Mouse (Mus musculus): ENCODE results near the gene Adar. TPM values are rescaled to one million over a fixed set of nuclear protein-coding genes. Genes with fewer than 3 reads are reported as not detected.

The Adar gene
- polyA plus RNA-seq, 1 experiment = 12.5 TPM

DNA sequence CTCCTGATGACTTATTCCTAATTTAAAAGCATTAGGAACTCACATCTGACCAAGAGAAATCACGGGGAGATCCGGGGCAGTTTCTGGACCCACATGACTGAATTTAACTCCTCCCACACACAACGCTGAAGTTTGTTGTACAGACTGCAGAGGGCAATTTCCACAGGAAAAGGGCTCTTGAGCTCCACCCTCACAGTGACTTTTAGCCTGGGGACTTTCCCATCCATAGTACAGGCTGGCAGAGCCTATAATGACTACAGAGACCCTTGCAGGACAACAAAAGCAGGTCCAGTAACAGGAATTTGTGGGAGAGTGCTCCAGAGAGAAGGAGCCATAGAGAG, 86.7 kb downstream of the Adar start:
- Histone ChIP-seq H3K27me3 (ENCODE audit: control insufficient read depth, insufficient read depth, insufficient read length) (no peaks in the 10 kb centered on the region), H3K4me3 (no peak overlapping the region), H3K4me2 (ENCODE audit: low read depth) (peak overlapping the region; percentile 36), H3K36me3 (ENCODE audit: control insufficient read depth, insufficient read depth) (no peaks in the 10 kb centered on the region), H3ac (ENCODE audit: control insufficient read depth, insufficient read length) (no peak overlapping the region), H3K79me2 (ENCODE audit: control insufficient read depth, insufficient read depth) (no peaks in the 10 kb centered on the region)
- TF ChIP-seq MYOG (IDR thresholded peaks at IDR 0.05; ENCODE audit: control insufficient read depth in 1 of 3, insufficient read depth in 1 of 3, insufficient read length in 2 of 3, low read depth in 2 of 3) = no peak
- TF ChIP-seq TCF12 (IDR thresholded peaks at IDR 0.05; ENCODE audit: insufficient read depth, poor library complexity, severe bottlenecking) = no peak
- TF ChIP-seq MYOD1 (IDR thresholded peaks at IDR 0.05; ENCODE audit: control insufficient read depth in 1 of 3, insufficient read length in 2 of 3, low read depth in 2 of 3) = no peak
- TF ChIP-seq USF1 (IDR thresholded peaks at IDR 0.05; ENCODE audit: low read depth) = peak; percentile 41

DNA sequence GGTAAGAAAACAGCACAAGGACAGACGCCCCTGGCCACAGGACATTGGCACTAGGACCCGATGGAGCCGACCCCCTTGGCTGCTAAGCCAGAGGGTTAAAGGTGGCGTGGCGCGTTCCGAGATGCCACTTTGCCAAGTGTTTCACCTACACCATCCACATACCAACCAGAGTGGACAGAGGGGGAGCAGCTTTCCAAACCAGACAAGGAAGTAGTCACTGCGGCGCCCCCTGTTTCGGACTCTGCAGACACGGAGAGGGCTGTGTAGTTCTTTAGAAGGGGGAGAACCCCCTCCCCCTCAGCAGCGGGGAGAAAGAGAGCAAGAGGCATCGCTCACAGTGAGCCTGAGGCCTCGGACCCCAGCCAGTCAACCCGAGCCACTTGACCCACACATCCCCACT, 88.1 kb downstream of the Adar start:
- Histone ChIP-seq H3K4me3 (no peak overlapping the region), H3ac (ENCODE audit: control insufficient read depth, insufficient read length) (no peak overlapping the region), H3K36me3 (ENCODE audit: control insufficient read depth, insufficient read depth) (no peaks in the 10 kb centered on the region)

More for the DNA sequence above, 88.1 kb downstream of the Adar start:
- Histone ChIP-seq H3K4me2 (ENCODE audit: low read depth) (no peak overlapping the region), H3K27me3 (ENCODE audit: control insufficient read depth, insufficient read depth, insufficient read length) (peaks cover 3% of the 10 kb centered on the region), H3K79me2 (ENCODE audit: control insufficient read depth, insufficient read depth) (no peaks in the 10 kb centered on the region)
- TF ChIP-seq TCF12 (IDR thresholded peaks at IDR 0.05; ENCODE audit: insufficient read depth, poor library complexity, severe bottlenecking) (no peak), REST (IDR thresholded peaks at IDR 0.05; ENCODE audit: insufficient read depth, insufficient read length) (no peak), POLR2AphosphoS2 (IDR thresholded peaks at IDR 0.05; ENCODE audit: insufficient read length, low read depth) (no peak), MAX (IDR thresholded peaks at IDR 0.05; ENCODE audit: low read depth) (no peak), MYOG (IDR thresholded peaks at IDR 0.05; ENCODE audit: control insufficient read depth in 1 of 3, insufficient read depth in 1 of 3, insufficient read length in 2 of 3, low read depth in 2 of 3) (no peak), MYOD1 (IDR thresholded peaks at IDR 0.05; ENCODE audit: control insufficient read depth in 1 of 3, insufficient read length in 2 of 3, low read depth in 2 of 3) (no peak)

Other genes with a start within 250 kb of the Adar start
- gene Kcnn3, start 194.9 kb upstream of the Adar start, polyA plus RNA-seq (2012; fragmentation: generic; extraction: Trizol) = 0.68 TPM
- gene Chrnb2, start 49.6 kb downstream of the Adar start, polyA plus RNA-seq (2012; fragmentation: generic; extraction: Trizol) = 0.42 TPM
- 39.8 TPM for gene Ube2q1, start 58.6 kb downstream of the Adar start, polyA plus RNA-seq (2012; fragmentation: generic; extraction: Trizol)
- not detected for gene She, start 116.3 kb downstream of the Adar start, polyA plus RNA-seq (2012; fragmentation: generic; extraction: Trizol)
- 0.91 TPM for gene Il6ra, start 198.2 kb downstream of the Adar start, polyA plus RNA-seq (2012; fragmentation: generic; extraction: Trizol)
- gene Atp8b2, start 248.5 kb downstream of the Adar start, polyA plus RNA-seq (2012; fragmentation: generic; extraction: Trizol) = 20.9 TPM

Measured in myocyte (in vitro differentiated cells).